Mouse (Mus musculus) frontal cortex, postnatal 14 days (tissue): ENCODE data around the gene Tram1l1.
"Not testable (repeated sequence)": the region's sequence is repeated elsewhere in the genome, so short reads cannot be mapped to it uniquely, and the experiment has no call there.

ENCODE experiments used
- DNase-seq, 2 experiments: peaks; one replicate each; pipeline ENCODE4 v3.0.0; 2022; ENCODE audit warnings: low spot score in 2 of 2

The Tram1l1 gene

DNA sequence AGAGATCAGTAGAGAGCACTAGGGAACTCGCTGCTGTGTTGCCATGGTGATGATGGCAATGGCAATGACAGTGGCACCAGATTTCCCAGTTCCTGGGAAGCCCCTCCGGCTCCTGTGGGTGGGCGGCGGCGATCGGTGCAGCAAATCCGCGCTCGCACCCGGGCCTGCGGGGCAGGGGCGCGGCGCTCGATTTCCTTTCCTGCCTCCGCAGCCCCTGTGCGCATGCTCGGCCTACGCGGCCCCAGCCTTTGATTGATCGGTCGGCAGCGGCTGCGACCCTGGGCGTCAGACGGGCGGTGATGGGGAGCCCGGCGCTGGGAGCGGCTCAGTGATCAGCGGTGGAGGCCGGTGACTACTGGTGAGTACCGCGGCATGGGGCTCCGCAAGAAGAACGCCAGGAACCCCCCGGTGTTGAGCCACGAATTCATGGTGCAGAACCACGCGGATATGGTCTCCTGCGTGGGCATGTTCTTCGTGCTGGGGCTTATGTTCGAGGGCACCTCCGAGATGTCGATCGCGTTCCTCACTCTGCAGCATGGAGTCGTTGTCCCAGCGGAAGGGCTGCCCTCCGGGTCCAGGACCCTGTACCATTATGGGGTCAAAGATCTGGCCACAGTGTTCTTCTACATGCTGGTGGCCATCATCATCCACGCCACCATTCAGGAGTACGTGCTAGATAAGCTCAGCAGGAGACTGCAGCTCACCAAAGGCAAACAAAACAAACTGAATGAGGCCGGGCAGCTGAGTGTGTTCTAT lies at the start of gene Tram1l1:
Tram1l1 (plus strand) TSS at position 35 of the 756 bp plus-strand sequence.
- peak; percentile 74 to 77 for DNase-seq

DNA sequence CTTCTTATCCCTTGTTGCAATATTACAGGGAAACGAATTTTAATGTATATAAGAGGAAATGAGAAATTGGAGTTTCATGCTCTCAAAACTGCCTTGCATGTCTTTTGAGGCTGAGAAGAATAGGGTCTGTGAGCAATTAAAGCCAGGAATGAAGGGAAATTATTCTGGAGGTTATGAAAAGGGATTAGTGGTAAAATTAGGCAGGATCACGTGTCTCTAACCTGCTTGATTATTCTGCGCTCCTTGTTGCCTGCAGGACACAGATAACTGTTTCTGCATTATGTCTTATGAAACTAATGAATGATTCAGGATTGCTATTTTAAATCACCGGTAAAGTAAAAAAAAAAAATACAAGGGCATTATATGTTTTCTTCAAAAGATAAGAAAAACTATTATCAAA lies 49.4 kb upstream of the Tram1l1 start:
- no peak for DNase-seq

DNA sequence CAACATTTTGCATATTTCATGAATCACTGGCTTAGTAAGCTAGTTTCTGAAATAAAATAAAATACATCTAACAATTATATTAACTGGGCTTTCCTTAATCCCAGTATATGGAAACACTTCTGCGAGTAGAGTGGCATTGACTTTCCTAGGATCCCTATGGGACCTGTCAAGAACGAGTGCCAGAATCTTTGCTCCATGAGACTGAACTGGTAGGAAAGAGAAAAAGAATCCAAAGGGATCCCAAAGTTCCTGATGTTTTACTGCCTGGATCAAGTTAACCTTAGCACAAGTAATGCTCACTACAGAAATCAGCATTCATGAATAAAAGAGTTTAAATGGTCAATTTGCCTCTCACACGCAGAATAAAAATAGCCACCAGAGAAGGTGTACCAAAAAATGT lies 49.0 kb upstream of the Tram1l1 start:
- no peak for DNase-seq

- no peak for DNase-seq
Observed at GRCm38 (mm10) chr3:124272465-124273089, 48.1 kb upstream of the Tram1l1 start.

DNA sequence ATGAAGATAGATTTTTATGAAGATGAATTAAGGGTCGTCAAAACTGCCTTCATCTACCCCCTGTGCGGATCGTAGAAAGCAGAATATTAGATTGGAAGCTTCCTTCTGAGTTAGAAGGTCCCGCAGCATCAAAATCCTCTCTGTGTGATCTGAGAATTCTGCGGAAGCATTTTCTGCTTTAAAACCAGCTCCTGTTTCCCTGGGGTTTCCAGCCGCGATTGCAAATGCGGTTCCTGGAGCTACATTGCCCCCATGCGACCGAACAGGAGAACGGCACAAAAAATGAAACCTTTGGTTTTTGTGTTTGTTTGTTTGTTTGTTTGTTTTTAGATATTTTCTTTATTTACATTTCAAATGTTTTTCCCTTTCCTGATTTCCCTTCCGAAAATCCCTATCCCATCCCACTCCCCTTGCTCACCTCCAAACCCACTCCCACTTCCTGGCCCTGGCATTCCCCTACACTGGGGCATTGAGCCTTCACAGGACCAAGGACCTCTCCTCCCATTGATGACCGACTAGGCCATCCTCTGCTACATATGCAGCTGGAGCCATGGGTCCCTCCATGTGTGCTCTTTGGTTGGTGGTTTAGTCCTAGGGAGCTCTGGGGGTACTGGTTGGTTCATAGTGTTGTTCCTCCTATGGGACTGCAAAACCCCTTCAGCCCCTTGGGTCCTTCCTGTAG lies 45.6 kb upstream of the Tram1l1 start:
- peak in 1 of 2 experiments; percentile 49 for DNase-seq

DNA sequence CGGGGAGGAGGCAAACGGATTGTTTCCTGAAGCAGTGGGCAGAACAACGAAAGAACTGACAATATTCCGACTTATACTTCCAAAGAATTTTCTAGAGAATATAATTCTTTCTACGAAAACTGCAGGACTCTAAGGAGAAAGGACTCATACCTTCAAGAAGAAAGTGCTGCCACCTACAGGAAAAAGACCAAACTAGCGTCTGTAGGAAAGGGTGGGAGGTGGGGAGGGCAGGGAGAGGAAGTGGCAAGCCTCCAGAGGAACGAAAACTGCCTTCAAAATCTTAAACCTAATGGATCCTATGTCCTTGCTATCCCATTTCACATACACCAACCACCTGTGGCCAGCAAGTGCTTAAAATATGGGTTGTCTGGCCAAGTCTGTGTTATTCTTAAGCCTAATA lies 31.7 kb upstream of the Tram1l1 start:
- not testable (repeated sequence) for DNase-seq

GRCm38 (mm10) chr3:124319254-124319653 lies 1.4 kb upstream of the Tram1l1 start:
- no peak for DNase-seq

DNA sequence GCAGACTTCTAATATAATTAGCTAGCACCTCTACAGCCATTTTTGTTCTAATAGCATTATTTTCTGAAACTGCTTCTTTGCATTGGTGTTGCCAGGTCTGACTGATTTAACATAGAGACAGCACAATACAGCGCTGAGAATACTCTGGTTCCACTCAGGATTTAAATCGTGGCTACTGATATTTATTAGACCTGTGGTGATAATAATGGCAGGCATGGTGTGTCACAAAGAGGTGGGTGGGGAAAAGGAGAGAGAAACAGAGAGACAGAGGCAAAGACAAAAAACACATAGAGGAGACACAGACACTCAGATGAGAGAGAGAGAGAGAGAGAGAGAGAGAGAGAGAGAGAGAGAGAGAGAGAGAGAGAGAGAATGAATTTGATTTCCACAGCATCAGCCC lies 257 bp upstream of the Tram1l1 start:
- no peak for DNase-seq

DNA sequence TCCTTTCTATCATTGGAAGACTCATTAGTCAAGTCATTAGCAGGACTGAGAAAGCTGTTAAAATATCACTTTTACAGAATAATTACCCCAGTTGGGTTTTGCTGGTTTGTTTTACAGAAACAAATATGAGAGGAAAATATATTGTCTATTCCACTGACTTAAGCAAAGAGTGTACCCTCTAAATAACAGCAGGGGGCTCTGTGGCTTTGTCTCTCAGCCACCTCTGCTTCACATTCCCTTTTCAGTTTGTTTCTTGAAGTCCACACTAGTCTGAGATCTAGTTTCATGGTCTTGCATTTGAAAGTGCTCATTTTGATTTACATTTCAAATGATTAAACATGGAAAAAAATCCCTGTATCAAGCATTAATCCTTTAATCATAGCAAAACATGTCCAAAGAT lies 25.8 kb downstream of the Tram1l1 start:
- DNase-seq, result no peak

DNA sequence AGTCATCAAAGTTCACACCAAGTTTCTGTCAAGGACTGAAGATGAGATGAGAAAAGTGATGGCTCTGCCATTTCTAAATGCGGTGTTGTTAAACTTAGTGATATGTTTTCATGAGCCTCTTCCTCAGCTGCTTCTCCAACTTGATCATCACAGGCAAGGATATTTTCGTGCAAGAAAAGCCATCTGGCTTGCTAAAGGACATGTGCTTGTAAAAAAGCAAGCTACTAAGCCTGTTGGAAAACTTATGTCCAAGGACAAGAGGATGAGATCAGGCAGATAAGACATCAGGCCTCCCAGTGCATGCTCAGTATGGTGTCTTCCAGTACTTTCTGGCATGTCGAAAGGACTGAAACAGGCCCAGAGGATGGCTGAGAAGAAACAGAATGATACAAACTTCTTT lies 36.9 kb downstream of the Tram1l1 start:
- peak in 1 of 2 experiments; percentile 4 for DNase-seq

DNA sequence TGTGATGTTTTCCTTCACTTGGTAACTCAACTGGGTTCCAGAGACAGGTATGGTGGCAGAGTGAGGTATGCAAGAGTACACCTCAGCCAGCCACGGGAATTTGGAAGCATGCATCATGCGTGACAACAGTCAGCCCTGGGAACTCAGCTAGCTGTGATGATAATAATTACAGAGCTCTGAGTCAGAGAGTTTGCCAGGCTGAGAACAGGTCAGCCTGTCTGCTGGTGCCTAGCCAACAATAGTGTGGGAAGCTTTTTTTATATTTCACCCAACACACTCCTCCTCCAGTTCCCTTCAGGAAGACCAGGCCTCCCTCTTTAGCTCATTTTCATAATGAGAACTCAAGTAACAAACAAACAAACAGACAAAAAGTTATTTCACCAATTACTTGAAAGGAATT lies 51.4 kb downstream of the Tram1l1 start:
- DNase-seq, result no peak
